Mouse (Mus musculus): ENCODE results near the gene Vax2.

DNA sequence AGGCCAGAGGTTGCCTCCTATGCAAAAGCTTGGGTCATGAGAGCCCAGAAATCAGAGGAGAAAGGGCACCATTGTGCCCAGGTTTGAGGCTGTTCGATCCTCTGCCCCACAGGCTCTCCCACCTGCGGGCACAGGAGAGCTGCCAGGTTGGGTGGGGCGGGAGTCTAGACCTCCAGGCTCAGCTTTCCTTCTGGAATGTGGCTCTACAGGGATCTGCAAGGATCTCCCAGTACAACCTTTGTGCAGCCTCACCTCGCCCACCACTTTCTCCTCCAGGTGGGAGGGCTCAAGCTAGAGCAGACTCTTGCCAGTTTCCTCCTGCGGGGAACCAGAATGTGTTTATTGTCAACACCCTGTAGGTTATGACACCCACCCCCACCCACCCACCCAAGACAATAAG lies 33.5 kb downstream of the Vax2 start:
- TF ChIP-seq CTCF (IDR thresholded peaks at IDR 0.05; ENCODE audit: low read depth, low read length) = no peak
- TF ChIP-seq POLR2A (IDR thresholded peaks at IDR 0.05; ENCODE audit: extremely low read depth, insufficient read depth, low read length) = no peak
